Mouse (Mus musculus) activated CD4-positive, CD25-positive, alpha-beta regulatory T cell, adult 4 months (primary cell): ENCODE measurements around the gene Kdm6a. TPM values are rescaled to one million over a fixed set of nuclear protein-coding genes. Genes with fewer than 3 reads are reported as not detected.

Experiments
- ATAC-seq: one replicate; pipeline ENCODE4 v1.8.0; 2017
- polyA plus RNA-seq, 2 experiments: library from polyadenylated mRNA; unstranded; fragments of 100-300 nt; shearing (Covaris generic); gene quantifications; one replicate each; pipeline ENCODE4 v1.2.1; 2017

The Kdm6a gene
- 10 to 100 TPM; 24.3 to 29.4 TPM for polyA plus RNA-seq

- peak; percentile 90 for ATAC-seq
Observed at GRCm38 (mm10) chrX:18162192-18162857, at the start of gene Kdm6a. Gene Kdm6a (plus strand): TSS chrX:18162575.

GRCm38 (mm10) chrX:18145557-18145956 is 16.8 kb upstream of the Kdm6a start, which contains the start of gene Dusp21:
Gene Dusp21 (plus strand): TSS chrX:18145857.
- ATAC-seq, result no peak

- ATAC-seq, result no peak
Observed at GRCm38 (mm10) chrX:18160734-18161442, 1.5 kb upstream of the Kdm6a start.

- ATAC-seq, result no peak
Observed at GRCm38 (mm10) chrX:18161796-18162191, 581 bp upstream of the Kdm6a start.

- peak; percentile 5 for ATAC-seq
Observed at GRCm38 (mm10) chrX:18162861-18163731, 721 bp downstream of the Kdm6a start.

GRCm38 (mm10) chrX:18163917-18164624 is 1.7 kb downstream of the Kdm6a start:
- ATAC-seq, result no peak

GRCm38 (mm10) chrX:18165121-18165520 is 2.7 kb downstream of the Kdm6a start:
- no peak for ATAC-seq

- no peak for ATAC-seq
Observed at GRCm38 (mm10) chrX:18166961-18167360, 4.6 kb downstream of the Kdm6a start.

GRCm38 (mm10) chrX:18168940-18169339 is 6.6 kb downstream of the Kdm6a start:
- no peak for ATAC-seq

GRCm38 (mm10) chrX:18174831-18175230 is 12.5 kb downstream of the Kdm6a start:
- no peak for ATAC-seq

- peak; percentile 60 for ATAC-seq
Observed at GRCm38 (mm10) chrX:18177803-18178202, 15.4 kb downstream of the Kdm6a start.

GRCm38 (mm10) chrX:18179492-18179891 is 17.1 kb downstream of the Kdm6a start:
- no peak for ATAC-seq

GRCm38 (mm10) chrX:18187203-18187602 is 24.8 kb downstream of the Kdm6a start:
- no peak for ATAC-seq

- peak; percentile 28 for ATAC-seq
Observed at GRCm38 (mm10) chrX:18188293-18188692, 25.9 kb downstream of the Kdm6a start.

- ATAC-seq, result no peak
Observed at GRCm38 (mm10) chrX:18239572-18239971, 77.2 kb downstream of the Kdm6a start.

GRCm38 (mm10) chrX:18250621-18251020 is 88.2 kb downstream of the Kdm6a start:
- ATAC-seq, result no peak

GRCm38 (mm10) chrX:18254767-18255166 is 92.4 kb downstream of the Kdm6a start:
- peak; percentile 61 for ATAC-seq

- no peak for ATAC-seq
Observed at GRCm38 (mm10) chrX:18258238-18258809, 95.9 kb downstream of the Kdm6a start.

- ATAC-seq, result no peak
Observed at GRCm38 (mm10) chrX:18278561-18278960, 116.2 kb downstream of the Kdm6a start.

GRCm38 (mm10) chrX:18280134-18280533 is 117.8 kb downstream of the Kdm6a start:
- ATAC-seq, result no peak
